Mouse (Mus musculus): Measurements from ENCODE around the gene Irf1.

DNA sequence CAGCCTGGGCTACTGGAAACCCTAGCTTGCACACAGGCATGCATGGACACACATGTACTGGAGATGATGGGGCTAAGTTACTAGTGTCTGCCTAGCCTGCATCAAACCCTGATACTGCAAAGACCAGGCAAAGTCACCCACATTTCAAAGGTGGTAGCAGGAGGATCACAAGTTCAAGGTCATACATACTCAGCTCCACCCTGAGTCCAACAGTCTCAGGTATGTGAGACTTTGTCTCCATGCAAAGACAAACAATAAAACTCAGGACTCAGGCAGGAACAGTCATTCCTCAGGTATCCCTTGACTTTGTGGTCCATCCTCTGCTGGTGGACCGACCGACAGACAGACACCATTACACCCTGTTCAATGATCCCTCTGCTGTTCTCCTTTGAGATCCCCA lies 7.4 kb upstream of the Irf1 start:
- TF ChIP-seq POLR2A (IDR thresholded peaks at IDR 0.05; ENCODE audit: control insufficient read depth, extremely low read depth, insufficient read depth, low read length, poor library complexity) (no peak), CTCF (IDR thresholded peaks at IDR 0.05; ENCODE audit: borderline replicate concordance, control insufficient read depth, extremely low read depth, insufficient read depth, low read length, poor library complexity) (no peak)

Data from thymus, adult 2 months (tissue).